ENCODE assay signal across 11 mouse cellular contexts in the genomic region with DNA sequence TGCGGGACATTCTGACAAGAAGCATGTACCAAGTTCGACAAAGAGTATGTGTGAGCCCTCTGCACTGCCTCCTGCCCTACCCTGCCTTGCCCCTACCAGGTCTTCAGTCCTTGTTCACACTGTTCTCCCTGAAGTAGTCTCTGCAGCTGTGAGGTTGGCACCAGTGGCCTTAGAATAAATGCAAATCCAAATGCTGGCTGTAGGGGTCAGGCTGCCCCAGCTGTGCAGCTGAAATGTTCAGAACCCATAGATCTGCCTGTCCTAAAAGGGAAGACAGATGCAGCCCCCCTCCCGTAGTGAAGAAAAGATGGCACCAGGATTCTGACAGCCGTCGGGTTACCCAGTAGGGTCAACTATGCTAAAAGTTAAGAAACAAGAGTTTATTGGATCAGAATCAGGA. TPM values are rescaled to one million over a fixed set of nuclear protein-coding genes. Genes with fewer than 3 reads are reported as not detected.
DNase-seq lines count a peak whose midpoint lies in the region; ATAC-seq and TF ChIP-seq lines count a peak whose summit lies in the region.
"Had no signal": no experiment of that assay in that cellular context is flagged by ENCODE, and none has a peak within 500 bp of the region (broad histone marks: within the 10 kb centered on the region; RNA-seq: fewer than 3 reads in every experiment).

No protein-coding gene starts in this region.

- ATAC-seq in forebrain, postnatal 0 days, result no peak
- ATAC-seq in forebrain, embryonic 12.5 days (ENCODE audit: low FRiP score), result no peak
- ATAC-seq in lung, embryonic 14.5 days (ENCODE audit: insufficient read depth), result no peak
- no peak for ATAC-seq in kidney, postnatal 0 days (replicated peaks; ENCODE audit: low FRiP score, low read depth)

- WGBS in forebrain, postnatal 0 days, result 80% methylated on average over 5 of the region's 5 CpGs
- 88% methylated on average over 5 of the region's 5 CpGs for whole genome bisulfite sequencing in forebrain, embryonic 12.5 days
- 74% methylated on average over 5 of the region's 5 CpGs for WGBS in lung, embryonic 14.5 days
- WGBS in kidney, postnatal 0 days, result 68% methylated on average over 5 of the region's 5 CpGs

- no peak overlapping the region for H3K4me2 ChIP-seq in forebrain, postnatal 0 days (ENCODE audit: low read depth)
- H3K4me2 ChIP-seq in forebrain, embryonic 12.5 days, result no peak overlapping the region
- H3K4me2 ChIP-seq in lung, embryonic 14.5 days, result no peak overlapping the region
- H3K4me2 ChIP-seq in kidney, postnatal 0 days (ENCODE audit: low read length), result no peak overlapping the region
- H3K4me2 ChIP-seq: neural tube, embryonic 12.5 days had no signal

- H3K4me1 ChIP-seq in forebrain, postnatal 0 days (ENCODE audit: insufficient read depth), result no peaks in the 10 kb centered on the region
- no peaks in the 10 kb centered on the region for H3K4me1 ChIP-seq in forebrain, embryonic 12.5 days
- H3K4me1 ChIP-seq in lung, embryonic 14.5 days (ENCODE audit: insufficient read depth), result no peaks in the 10 kb centered on the region
- H3K4me1 ChIP-seq in kidney, postnatal 0 days (replicated peaks; ENCODE audit: insufficient read depth, low read length), result no peaks in the 10 kb centered on the region
- H3K4me1 ChIP-seq: neural tube, embryonic 12.5 days had no signal

- H3K9me3 ChIP-seq in forebrain, postnatal 0 days (ENCODE audit: low read length), result no peaks in the 10 kb centered on the region
- no peaks in the 10 kb centered on the region for H3K9me3 ChIP-seq in forebrain, embryonic 12.5 days
- H3K9me3 ChIP-seq in lung, embryonic 14.5 days (ENCODE audit: low read depth, low read length), result no peaks in the 10 kb centered on the region
- H3K9me3 ChIP-seq in kidney, postnatal 0 days (replicated peaks; ENCODE audit: low read length), result no peaks in the 10 kb centered on the region
- H3K9me3 ChIP-seq: neural tube, embryonic 12.5 days had no signal

- no peak overlapping the region for H3K9ac ChIP-seq in forebrain, postnatal 0 days
- no peak overlapping the region for H3K9ac ChIP-seq in forebrain, embryonic 12.5 days
- H3K9ac ChIP-seq in lung, embryonic 14.5 days, result no peak overlapping the region
- no peak overlapping the region for H3K9ac ChIP-seq in kidney, postnatal 0 days (ENCODE audit: low read depth, low read length)
- H3K9ac ChIP-seq: neural tube, embryonic 12.5 days had no signal

- DNase-seq in forebrain, postnatal 0 days, result no peak
- DNase-seq in lung, embryonic 14.5 days, result peak; percentile 27
- no peak for DNase-seq in lung, postnatal 25 days (ENCODE audit: low spot score)
- DNase-seq in ES-CJ7 (ENCODE audit: low read depth, low spot score), result peak; percentile 12
- peak; percentile 38 for DNase-seq in kidney, postnatal 0 days (ENCODE audit: low spot score)
- no peak for DNase-seq in left cerebral cortex, adult 11 months (ENCODE audit: low spot score)
- DNase-seq in left cerebral cortex, adult 8-10 months (ENCODE audit: low spot score in 2 of 2), result no peak

- peak; percentile 49 for TF ChIP-seq CTCF in forebrain, postnatal 0 days (IDR thresholded peaks at IDR 0.05; ENCODE audit: low read depth)
- TF ChIP-seq CTCF in lung, embryonic 14.5 days (IDR thresholded peaks at IDR 0.05; ENCODE audit: low read depth), result peak; percentile 46
- TF ChIP-seq CTCF in kidney, postnatal 0 days (IDR thresholded peaks at IDR 0.05; ENCODE audit: low read depth), result peak; percentile 70

- H3K27me3 ChIP-seq in forebrain, postnatal 0 days (ENCODE audit: insufficient read depth, low read length), result no peaks in the 10 kb centered on the region
- no peaks in the 10 kb centered on the region for H3K27me3 ChIP-seq in forebrain, embryonic 12.5 days
- no peaks in the 10 kb centered on the region for H3K27me3 ChIP-seq in lung, embryonic 14.5 days (ENCODE audit: insufficient read depth, low read length)
- H3K27me3 ChIP-seq in kidney, postnatal 0 days (ENCODE audit: insufficient read depth, low read length), result no peaks in the 10 kb centered on the region
- H3K27me3 ChIP-seq: neural tube, embryonic 12.5 days had no signal

- no peaks in the 10 kb centered on the region for H3K36me3 ChIP-seq in forebrain, postnatal 0 days (ENCODE audit: insufficient read depth)
- no peaks in the 10 kb centered on the region for H3K36me3 ChIP-seq in forebrain, embryonic 12.5 days (replicated peaks)
- H3K36me3 ChIP-seq in lung, embryonic 14.5 days (ENCODE audit: insufficient read depth), result no peaks in the 10 kb centered on the region
- no peaks in the 10 kb centered on the region for H3K36me3 ChIP-seq in kidney, postnatal 0 days (ENCODE audit: insufficient read depth, low read length)
- H3K36me3 ChIP-seq: neural tube, embryonic 12.5 days had no signal

- no peak overlapping the region for H3K27ac ChIP-seq in forebrain, postnatal 0 days (ENCODE audit: low read depth, low read length)
- no peak overlapping the region for H3K27ac ChIP-seq in forebrain, embryonic 12.5 days
- H3K27ac ChIP-seq in lung, embryonic 14.5 days (ENCODE audit: low read depth), result no peak overlapping the region
- H3K27ac ChIP-seq in kidney, postnatal 0 days, result no peak overlapping the region
- H3K27ac ChIP-seq: neural tube, embryonic 12.5 days had no signal

- H3K4me3 ChIP-seq in forebrain, postnatal 0 days (ENCODE audit: low read depth, low read length), result no peak overlapping the region
- H3K4me3 ChIP-seq in forebrain, embryonic 12.5 days (replicated peaks), result no peak overlapping the region
- no peak overlapping the region for H3K4me3 ChIP-seq in lung, embryonic 14.5 days (ENCODE audit: low read depth, low read length)
- no peak overlapping the region for H3K4me3 ChIP-seq in kidney, postnatal 0 days (replicated peaks; ENCODE audit: low read depth, low read length)
- H3K4me3 ChIP-seq: neural tube, embryonic 12.5 days had no signal

RNA-seq across cellular contexts. Expression of a gene that starts 39.2 kb away (rescaled TPM):
- total RNA-seq in forebrain, postnatal 0 days (2014; rRNA removed), result 0.31 and 0.33 TPM in 2 replicates
- polyA plus RNA-seq in forebrain, postnatal 0 days (2015; fragmentation: Nextera tagmentation; extraction: Ambion mirVana), result 0.13 and 0.15 TPM in 2 replicates
- polyA plus RNA-seq in forebrain, embryonic 12.5 days (2016; fragmentation: Nextera tagmentation; extraction: Ambion mirVana), result not detected in 2 replicates
- polyA plus RNA-seq in lung, embryonic 14.5 days (2014; fragmentation: Nextera tagmentation; extraction: Ambion mirVana), result not detected in 2 replicates
- polyA plus RNA-seq in kidney, postnatal 0 days (2015; fragmentation: Nextera tagmentation; extraction: Ambion mirVana), result 1.2 and 1.4 TPM in 2 replicates
- 1 to 10 TPM in 2 of 4 experiments, under 1 TPM in 2; 0.37 to 2.9 (median 0.75) TPM for total RNA-seq in left cerebral cortex, adult 8-10 months (2022)
- total RNA-seq: adrenal gland, adult 18-20 months had no signal
- polyA plus RNA-seq: liver, embryonic 16.5 days; neural tube, embryonic 12.5 days had no signal

Comparison
In these comparisons a context has a peak if more than half of its experiments do, and no peak if none do; other contexts are left out.
1. DNase-seq: peak in lung, embryonic 14.5 days (single experiment), ES-CJ7 (single experiment) and kidney, postnatal 0 days (single experiment); none in forebrain, postnatal 0 days (single experiment), lung, postnatal 25 days (single experiment), left cerebral cortex, adult 11 months (single experiment) and left cerebral cortex, adult 8-10 months (0 of 2).
2. Peak in every context shown above with its lines, with median percentiles within 50 percentile points of each other: CTCF ChIP-seq.